Mouse (Mus musculus) layer of hippocampus, postnatal 14 days (tissue): Measurements from ENCODE around the gene Ip6k1. TPM values are rescaled to one million over a fixed set of nuclear protein-coding genes. Genes with fewer than 3 reads are reported as not detected.
"Not testable (repeated sequence)": the region's sequence is repeated elsewhere in the genome, so short reads cannot be mapped to it uniquely, and the experiment has no call there.

Experiments
- DNase-seq, 2 experiments: peaks; one replicate each; pipeline ENCODE4 v3.0.0; 2021 to 2022; ENCODE audit warnings: low spot score in 2 of 2, mixed read lengths in 1 of 2
- total RNA-seq, 2 experiments: library from RNA; stranded (reverse); gene quantifications; 2 replicates each; pipeline ENCODE4 v1.2.3; 2021

Ip6k1 gene
- total RNA-seq, 2 experiments from 2014 or later: 178 to 188 TPM

DNA sequence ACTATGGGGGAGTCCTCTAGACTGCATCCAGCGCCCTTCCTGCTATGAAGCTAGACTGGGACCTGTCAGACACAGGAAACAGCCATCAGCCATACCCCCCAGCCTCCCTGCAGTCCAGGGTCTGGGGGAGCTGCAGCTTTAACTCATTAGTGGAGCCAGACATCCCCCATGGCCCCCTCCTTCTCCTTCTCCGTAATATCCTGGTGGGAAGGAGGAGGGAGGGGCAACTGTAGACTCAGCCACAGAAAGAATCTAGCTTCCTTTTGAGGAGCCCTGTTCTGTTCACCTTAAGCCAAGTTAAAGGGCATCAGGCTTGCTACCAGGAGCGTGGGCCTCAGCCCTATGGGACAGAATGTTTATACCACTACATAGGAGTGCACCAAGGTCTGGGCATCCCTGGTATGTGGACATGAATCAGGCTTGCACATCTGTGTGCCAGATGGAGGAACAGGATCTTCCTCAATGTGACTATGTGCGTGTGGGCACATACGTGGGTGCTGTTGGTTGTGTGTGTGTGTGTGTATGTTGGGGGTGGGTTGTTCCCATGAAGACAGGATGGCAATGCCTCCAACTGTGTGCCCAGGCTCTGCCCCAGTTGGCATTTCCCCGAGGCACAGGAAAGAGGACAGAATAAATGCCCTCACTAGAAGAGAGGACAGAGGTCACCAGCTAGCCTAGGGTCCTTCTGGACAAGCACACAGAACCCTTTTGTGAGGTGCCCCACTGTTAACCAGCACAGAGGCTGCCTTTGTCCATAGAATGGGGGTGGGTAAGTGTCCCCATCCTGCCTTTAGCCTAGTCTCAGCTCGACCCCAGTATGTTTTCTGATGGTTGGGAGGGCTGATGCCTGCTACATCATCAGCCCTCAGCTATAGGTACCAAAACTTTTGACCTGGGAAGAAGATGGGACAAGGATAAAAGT lies 20.4 kb upstream of the Ip6k1 start:
- DNase-seq: peak in 1 of 2 experiments; percentile 62

DNA sequence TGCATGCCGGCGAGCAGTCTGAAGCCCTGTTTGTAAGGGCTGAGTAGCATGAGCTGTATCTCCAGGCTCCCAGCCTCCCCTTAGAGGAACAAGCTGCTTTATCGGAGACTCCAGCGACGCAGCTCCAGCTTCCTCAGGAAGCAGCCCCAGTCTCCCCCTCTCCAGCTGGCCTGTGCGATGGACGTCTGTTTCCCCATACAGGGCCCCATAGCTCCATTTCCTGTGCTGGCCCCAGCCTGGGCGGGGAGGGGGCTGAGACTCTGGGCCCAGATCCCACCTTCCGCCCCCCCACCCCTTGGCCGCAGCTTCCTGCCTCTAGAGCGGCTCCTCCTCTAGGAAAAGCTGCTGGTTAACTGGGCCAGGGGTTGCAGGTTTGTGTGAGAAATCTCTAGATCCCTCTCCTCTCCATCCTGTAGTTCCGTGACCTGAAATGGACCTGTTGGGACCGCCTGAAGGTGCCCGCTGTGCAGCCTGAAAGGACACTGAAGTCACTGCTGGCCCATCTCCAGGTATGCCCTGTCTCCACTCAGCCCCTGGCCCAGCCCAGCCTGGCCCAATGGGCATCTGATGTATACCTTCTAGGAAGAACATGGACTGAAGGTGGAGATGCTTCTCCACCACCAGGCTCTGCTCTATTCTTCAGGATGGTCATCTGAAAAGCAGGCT lies 19.5 kb upstream of the Ip6k1 start, which contains the start of gene Gm20661:
Gene Gm20661 (plus strand): TSS at position 378 of the 666 bp plus-strand sequence.
- peak; percentile 63 to 77 for DNase-seq

- DNase-seq: peak; percentile 31 to 61
Measured at GRCm38 (mm10) chr9:107983421-107983890, 18.8 kb upstream of the Ip6k1 start.

- DNase-seq: no peak
Measured at GRCm38 (mm10) chr9:107984052-107984753, 18.1 kb upstream of the Ip6k1 start.

- DNase-seq: no peak
Measured at GRCm38 (mm10) chr9:107984754-107985055, 17.6 kb upstream of the Ip6k1 start.

DNA sequence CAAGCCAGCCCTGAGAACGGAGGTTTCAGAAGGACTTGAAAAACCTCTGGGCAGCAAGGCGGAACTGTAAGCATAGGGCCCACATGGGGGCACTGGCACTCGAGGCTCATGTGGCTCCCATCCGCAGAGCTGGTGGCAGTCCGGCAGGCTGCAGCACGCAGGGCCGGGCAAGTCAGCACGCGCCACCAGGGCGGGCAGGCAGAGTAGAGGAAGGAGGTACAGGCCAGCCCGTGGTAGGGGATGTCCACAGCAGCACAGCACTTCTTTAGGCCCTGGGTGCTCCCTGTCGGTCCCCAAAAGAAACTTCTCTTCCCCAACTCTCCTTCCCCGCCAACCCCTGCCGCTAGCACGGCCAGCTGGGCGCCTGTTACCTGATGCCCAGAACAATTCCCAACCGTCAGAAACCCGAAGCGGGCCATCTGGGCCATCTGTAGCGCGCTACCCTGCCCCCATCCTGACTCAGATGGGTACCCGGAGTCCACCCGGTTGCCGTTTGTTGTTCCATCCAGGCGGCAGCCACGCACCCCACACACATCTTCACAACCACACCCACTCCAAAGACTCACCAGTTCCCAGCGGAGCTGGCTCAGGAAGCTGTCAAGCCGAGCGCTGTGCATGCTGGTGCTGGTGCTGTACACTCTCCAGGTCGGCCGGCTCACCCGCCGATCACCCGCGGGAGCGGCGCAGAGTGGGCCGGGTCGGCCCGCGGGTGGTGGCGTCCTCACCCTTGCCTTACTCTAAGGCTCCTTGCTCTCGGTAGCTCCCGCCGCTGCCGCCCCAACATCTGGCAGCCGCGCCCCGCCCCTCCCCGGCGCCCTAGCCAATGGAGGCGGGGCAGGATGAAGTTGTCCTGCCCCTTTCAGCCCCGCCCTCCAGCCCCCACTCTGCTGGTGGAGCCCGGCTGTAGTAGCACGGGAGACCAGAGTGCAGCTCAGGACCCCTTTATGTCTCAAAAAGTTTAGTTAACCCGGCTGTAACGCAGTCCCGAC lies 16.9 kb upstream of the Ip6k1 start, which contains the start of gene Inka1:
Gene Inka1 (minus strand): TSS at position 749 of the 989 bp plus-strand sequence.
- DNase-seq: peak; percentile 78

GRCm38 (mm10) chr9:107986376-107986775 lies 15.9 kb upstream of the Ip6k1 start:
- DNase-seq: peak; percentile 73 to 79

GRCm38 (mm10) chr9:107987950-107988349 lies 14.4 kb upstream of the Ip6k1 start:
- DNase-seq: no peak

DNA sequence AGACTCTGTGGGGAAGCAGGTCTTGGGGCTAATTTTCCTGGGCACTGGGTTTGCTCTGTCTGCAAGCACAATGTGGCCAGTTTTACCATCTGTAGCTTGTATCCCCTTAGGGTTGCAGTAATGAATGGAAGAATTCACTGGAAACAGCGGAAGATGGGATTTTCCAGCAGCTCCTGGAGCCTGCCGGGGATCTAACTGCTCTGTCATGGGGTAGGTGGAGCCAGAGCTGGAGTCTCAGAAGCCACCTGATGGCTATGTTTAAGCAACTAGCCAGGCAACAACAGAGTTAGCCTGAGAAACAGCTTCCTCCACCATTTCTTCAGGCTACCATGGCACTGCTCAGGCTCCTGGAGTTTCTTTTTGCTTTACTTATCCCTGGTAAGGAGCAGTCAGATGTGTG lies 10.1 kb upstream of the Ip6k1 start, which contains the start of gene Cdhr4:
Gene Cdhr4 (plus strand): TSS at position 301 of the 400 bp plus-strand sequence.
- no peak for DNase-seq

DNA sequence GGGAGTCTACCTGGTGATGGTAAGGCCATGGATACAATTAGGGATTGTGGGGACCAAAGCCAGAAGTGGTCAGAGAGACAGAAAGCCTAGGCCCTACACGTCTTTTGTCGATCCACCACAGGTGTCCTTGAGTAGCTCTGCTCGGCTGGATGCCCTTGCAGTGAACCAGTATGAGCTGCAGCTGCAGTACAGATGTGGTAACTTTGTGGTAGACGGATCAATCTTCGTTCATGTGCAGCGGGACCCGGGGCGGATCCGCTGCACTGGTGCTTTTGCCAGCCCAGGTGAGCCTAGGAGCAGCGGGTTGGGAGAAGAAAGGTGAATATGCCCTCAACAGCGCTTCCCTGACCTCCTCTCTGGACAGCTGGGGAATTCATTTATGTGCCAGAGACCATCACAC lies 9.3 kb upstream of the Ip6k1 start:
- DNase-seq: no peak

DNA sequence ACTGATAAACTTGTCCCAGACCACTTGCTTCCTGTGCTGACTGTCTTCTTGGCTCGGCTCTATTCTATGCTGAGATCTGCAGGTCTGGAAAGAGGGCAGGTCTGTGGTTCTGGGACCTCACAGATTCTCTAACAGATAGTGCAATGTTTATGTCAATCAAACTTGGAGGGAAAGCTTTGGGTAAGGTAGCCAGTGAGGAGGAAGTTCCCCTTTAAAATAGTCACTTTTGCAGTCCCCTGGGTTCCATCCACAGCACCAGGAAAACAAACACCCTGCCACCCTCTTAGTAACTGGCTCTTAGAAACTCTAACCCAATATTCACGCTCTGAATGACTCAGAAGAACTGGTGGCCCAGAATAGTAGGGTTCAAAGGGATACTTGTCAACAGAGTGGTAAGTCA lies 7.8 kb upstream of the Ip6k1 start:
- DNase-seq: no peak

DNA sequence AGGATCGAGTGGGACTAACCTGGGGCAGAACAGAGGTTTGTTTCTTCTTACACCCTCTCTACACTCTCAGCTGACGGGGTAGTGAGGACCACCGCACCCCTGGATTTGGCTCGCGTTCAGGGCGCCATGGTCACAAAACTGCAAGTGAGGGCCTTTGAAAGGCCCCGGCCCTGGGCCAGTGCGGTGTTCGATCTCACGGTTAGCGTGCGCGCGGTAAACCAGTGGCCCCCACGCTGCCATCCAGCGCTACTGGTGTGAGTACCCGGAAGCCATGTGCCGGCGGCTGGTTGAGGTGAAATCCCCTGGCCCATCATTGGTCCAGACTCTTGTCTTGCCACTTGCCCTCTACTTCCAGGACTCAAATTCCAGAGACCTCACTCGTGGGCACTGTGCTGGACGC lies 6.8 kb upstream of the Ip6k1 start:
- DNase-seq: no peak

GRCm38 (mm10) chr9:107996049-107996448 lies 6.3 kb upstream of the Ip6k1 start, which contains the start of gene Gm20662:
Gene Gm20662 (plus strand): TSS chr9:107996349.
- no peak for DNase-seq

DNA sequence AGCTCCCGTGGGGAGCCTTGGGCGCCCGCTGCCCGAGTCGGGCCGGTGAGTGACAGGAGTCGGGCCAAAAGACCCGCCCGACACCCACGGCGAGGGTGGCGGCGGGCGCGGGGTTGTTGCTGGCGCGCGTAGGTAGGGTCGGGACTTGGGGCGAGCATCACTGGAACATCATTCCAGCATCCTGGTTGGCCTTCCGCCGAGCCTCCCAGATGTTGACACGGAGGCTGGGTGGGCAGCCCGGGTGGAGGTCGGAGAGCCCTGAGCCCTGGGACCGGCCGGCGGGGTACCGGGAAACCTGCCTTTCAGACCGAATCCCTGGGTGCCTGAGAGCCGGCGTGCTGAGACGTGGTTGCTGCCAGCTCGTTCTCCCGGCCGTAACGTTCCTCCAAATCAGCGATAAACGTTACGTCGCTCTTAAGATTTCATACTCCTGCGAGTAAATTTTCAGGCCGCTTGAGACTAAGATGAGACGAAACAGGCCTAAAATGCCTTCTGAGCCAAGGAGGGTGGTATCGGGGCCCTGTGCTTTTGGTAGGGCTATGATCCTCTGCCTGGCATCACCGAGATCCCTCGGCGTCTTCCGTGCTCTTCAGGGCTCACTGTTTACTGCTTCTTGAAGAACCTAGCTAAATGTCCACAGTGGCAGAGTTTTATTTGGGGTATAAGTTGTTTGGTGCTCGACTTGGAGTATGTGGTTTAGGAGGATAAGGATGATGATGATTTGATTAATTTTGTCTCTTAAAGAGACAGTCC lies 653 bp downstream of the Ip6k1 start:
- no peak for DNase-seq

DNA sequence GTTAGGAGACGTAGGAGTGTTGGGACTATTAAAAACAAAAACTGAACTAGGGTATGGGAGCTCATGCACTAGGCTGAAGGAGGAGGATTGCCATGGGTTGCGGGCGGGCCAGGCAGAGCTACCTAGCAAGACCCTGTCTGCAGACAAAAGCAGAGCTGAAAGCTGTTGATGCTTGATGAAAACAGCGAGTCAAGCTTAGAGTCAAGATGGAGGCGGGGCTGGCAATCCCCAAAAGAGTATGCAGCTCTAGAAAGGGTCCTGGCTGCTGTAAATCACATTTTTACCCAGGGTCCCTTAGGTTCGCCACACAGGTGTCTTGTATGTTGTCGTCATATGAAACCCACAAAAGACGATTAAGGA lies 1.2 kb downstream of the Ip6k1 start:
- peak in 1 of 2 experiments; percentile 17 for DNase-seq

GRCm38 (mm10) chr9:108008041-108008440 lies 5.7 kb downstream of the Ip6k1 start:
- DNase-seq: no peak

DNA sequence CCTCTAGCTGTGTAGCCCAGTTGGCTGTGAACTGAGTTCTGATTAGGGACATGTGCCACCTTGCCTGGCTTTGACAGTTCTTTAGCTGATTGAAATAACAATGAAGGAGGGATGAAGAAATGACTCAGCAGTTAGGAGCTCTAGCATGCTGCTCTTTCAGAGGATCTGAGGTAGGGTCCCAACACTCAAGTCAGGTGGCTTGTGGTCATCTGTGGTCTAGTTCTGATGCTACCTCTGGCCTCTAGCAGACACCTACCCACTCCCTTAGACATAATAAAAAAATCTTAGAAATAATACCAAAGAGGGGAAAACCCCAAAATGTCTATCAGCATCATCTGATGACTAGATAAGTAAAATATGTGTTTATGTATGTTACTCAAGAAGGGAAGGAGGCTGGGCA lies 8.1 kb downstream of the Ip6k1 start:
- no peak for DNase-seq

- DNase-seq: not testable (repeated sequence)
Measured at GRCm38 (mm10) chr9:108013577-108013976, 11.3 kb downstream of the Ip6k1 start.

GRCm38 (mm10) chr9:108017127-108017526 lies 14.8 kb downstream of the Ip6k1 start:
- no peak for DNase-seq
